Mouse (Mus musculus) ES-Bruce4 (cell line): Measurements from ENCODE around the gene Cenps. TPM values are rescaled to one million over a fixed set of nuclear protein-coding genes. Genes with fewer than 3 reads are reported as not detected.

ENCODE experiments used
- H3K27ac ChIP-seq: 2 replicates; pipeline ENCODE4 v1.5.1; 2012; ENCODE audit warnings: low read length, inconsistent platforms; ENCODE audit not compliant: insufficient read depth
- H3K27me3 ChIP-seq: 2 replicates; pipeline ENCODE4 v1.6.1; 2012; ENCODE audit warnings: mild to moderate bottlenecking, low read length, inconsistent platforms; ENCODE audit not compliant: control insufficient read depth, poor library complexity, insufficient read depth, severe bottlenecking
- H3K36me3 ChIP-seq: 2 replicates; pipeline ENCODE4 v1.6.1; 2012; ENCODE audit warnings: inconsistent platforms, mild to moderate bottlenecking, low read length, moderate library complexity; ENCODE audit not compliant: control insufficient read depth, poor library complexity, insufficient read depth, severe bottlenecking
- H3K4me1 ChIP-seq: one replicate; pipeline ENCODE4 v1.8.1; 2011; ENCODE audit warnings: low read length; ENCODE audit not compliant: control insufficient read depth, insufficient read depth
- H3K4me3 ChIP-seq: 2 replicates; pipeline ENCODE4 v1.5.1; 2011; ENCODE audit warnings: low read depth, mild to moderate bottlenecking, low read length
- H3K9ac ChIP-seq: 2 replicates; pipeline ENCODE4 v1.6.1; 2012; ENCODE audit warnings: low read depth, mild to moderate bottlenecking, inconsistent platforms; ENCODE audit not compliant: poor library complexity, severe bottlenecking
- H3K9me3 ChIP-seq: replicated peaks from 2 replicates; pipeline ENCODE4 v1.6.1; 2012; ENCODE audit warnings: mild to moderate bottlenecking, low read length, inconsistent platforms; ENCODE audit not compliant: control insufficient read depth, poor library complexity, insufficient read depth, severe bottlenecking
- CTCF ChIP-seq: IDR thresholded peaks from one replicate; pipeline ENCODE4 v1.8.1; 2011; ENCODE audit warnings: low read depth, low read length
- EP300 ChIP-seq: IDR thresholded peaks from 2 replicates; pipeline ENCODE4 v1.6.1; 2011; ENCODE audit warnings: low read depth, low read length; ENCODE audit not compliant: insufficient read depth
- POLR2A ChIP-seq: IDR thresholded peaks from one replicate; pipeline ENCODE4 v1.8.1; 2011; ENCODE audit warnings: low read length; ENCODE audit not compliant: insufficient read depth
- polyA plus RNA-seq: library from polyadenylated mRNA; stranded (reverse); fragments of >200 nt; gene quantifications from 2 replicates; pipeline ENCODE4 v1.2.4, GENCODE M21; 2011; ENCODE audit warnings: low read depth; ENCODE audit not compliant: missing spikeins, insufficient read depth, insufficient read length

Cenps gene
- 26.5 and 35.7 TPM in 2 replicates for polyA plus RNA-seq

DNA sequence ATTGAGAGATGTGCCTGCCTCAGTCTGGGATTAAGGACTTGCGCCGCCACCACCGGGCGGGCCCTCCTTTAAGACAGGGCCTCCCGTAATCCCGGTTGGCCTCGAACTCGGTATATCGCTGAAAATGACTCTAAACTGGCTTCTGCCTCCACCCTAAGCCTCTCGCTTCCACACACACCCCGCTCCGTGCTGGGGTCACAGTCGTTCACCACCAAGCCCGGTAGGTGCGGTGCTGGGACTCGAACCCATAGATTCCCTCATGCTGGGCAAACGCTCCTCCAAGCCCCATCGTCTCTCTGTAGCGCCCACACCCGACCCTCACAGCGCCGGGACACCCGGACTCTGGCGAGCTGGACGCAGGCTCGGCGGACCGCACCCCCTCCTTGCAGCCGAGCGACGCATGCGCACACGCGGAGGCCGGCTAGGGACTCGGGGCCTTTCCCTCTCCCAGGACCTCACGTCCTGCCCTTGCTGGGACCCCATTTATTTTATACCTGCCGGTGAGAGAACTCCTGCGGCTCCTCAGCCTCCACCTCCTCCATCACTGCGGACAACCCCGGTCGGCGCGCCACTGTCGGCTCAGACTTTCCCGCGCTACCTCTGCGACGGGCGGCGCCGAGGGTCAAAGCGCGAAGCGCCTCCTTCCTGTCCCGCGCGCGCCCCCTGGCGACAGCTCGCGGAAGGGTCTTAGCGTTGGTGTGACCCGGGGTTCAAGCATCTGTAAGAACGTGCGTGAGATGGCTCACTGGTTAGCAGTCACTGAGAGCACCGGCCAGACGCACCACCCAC is at the start of gene Cenps:
Gene Cenps, minus strand, starts transcription at position 648 of the 789 bp plus-strand sequence.
- Histone ChIP-seq H3K36me3 (no peaks in the 10 kb centered on the region), H3K27ac (peak within 1 kb of the TSS; percentile 38; the same call in 1 of the 2 replicates), H3K9ac (peak within 1 kb of the TSS; percentile 66), H3K4me3 (peak within 1 kb of the TSS; percentile 84), H3K9me3 (no peaks in the 10 kb centered on the region), H3K27me3 (no peaks in the 10 kb centered on the region), H3K4me1 (no peaks in the 10 kb centered on the region)
- TF ChIP-seq CTCF (peak; percentile 79), EP300 (no peak)

GRCm38 (mm10) chr4:149182755-149183154 is 45.3 kb upstream of the Cenps start:
- Histone ChIP-seq H3K36me3 (peaks cover 3% of the 10 kb centered on the region; the same call in 1 of the 2 replicates), H3K27ac (no peak overlapping the region), H3K9me3 (no peaks in the 10 kb centered on the region), H3K4me3 (no peak overlapping the region), H3K4me1 (peaks cover 1% of the 10 kb centered on the region), H3K9ac (no peak overlapping the region), H3K27me3 (no peaks in the 10 kb centered on the region)
- TF ChIP-seq POLR2A (no peak), CTCF (peak; percentile 74)

- TF ChIP-seq CTCF, result no peak
- no peak for TF ChIP-seq EP300
- no peak for TF ChIP-seq POLR2A
- peaks cover 1% of the 10 kb centered on the region for H3K4me1 ChIP-seq
- H3K36me3 ChIP-seq, result peaks cover 3% of the 10 kb centered on the region; the same call in 1 of the 2 replicates
- no peak overlapping the region for H3K27ac ChIP-seq
- H3K27me3 ChIP-seq, result no peaks in the 10 kb centered on the region
- H3K9ac ChIP-seq, result no peak overlapping the region
- H3K4me3 ChIP-seq, result no peak overlapping the region
- no peaks in the 10 kb centered on the region for H3K9me3 ChIP-seq
These were observed 44.8 kb upstream of the Cenps start for GRCm38 (mm10) chr4:149182192-149182591.

- no peak overlapping the region for H3K4me3 ChIP-seq
- H3K9me3 ChIP-seq, result no peaks in the 10 kb centered on the region
- peaks cover 4% of the 10 kb centered on the region for H3K4me1 ChIP-seq
- no peak for TF ChIP-seq CTCF
- no peak for TF ChIP-seq POLR2A
- TF ChIP-seq EP300, result no peak
- no peak overlapping the region for H3K9ac ChIP-seq
- peaks cover 3% of the 10 kb centered on the region; the same call in 1 of the 2 replicates for H3K36me3 ChIP-seq
- no peaks in the 10 kb centered on the region for H3K27me3 ChIP-seq
- no peak overlapping the region for H3K27ac ChIP-seq
These were observed 42.1 kb upstream of the Cenps start for GRCm38 (mm10) chr4:149179573-149179972.

- TF ChIP-seq EP300 (no peak), CTCF (no peak), POLR2A (no peak)
- no peak overlapping the region for H3K27ac ChIP-seq
- H3K4me1 ChIP-seq, result peaks cover 4% of the 10 kb centered on the region
- peaks cover 3% of the 10 kb centered on the region; the same call in 1 of the 2 replicates for H3K36me3 ChIP-seq
- no peaks in the 10 kb centered on the region for H3K9me3 ChIP-seq
- no peaks in the 10 kb centered on the region for H3K27me3 ChIP-seq
- H3K4me3 ChIP-seq, result no peak overlapping the region
- no peak overlapping the region for H3K9ac ChIP-seq
These were observed 41.7 kb upstream of the Cenps start for GRCm38 (mm10) chr4:149179160-149179559.

DNA sequence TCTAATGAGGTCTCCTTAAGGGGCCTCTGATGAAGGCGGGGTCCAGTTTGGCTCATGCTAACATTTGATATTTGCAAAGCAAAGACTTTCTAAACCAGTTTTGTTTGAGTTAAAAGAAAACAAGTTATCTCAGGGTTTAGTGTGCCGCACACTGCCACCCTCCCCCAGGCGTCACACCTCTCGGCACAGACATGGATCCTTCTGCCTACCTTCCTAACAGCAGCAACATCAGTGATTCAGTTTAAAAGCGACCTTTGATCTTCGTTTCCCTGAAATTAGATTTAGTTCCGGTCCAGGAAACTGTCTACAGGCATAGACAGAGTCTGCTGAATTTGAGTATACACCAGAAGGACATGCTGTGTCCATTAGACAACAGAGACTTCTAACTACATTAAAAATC is 40.9 kb upstream of the Cenps start:
- Histone ChIP-seq H3K9me3 (no peaks in the 10 kb centered on the region), H3K4me3 (no peak overlapping the region), H3K27ac (no peak overlapping the region), H3K36me3 (peaks cover 3% of the 10 kb centered on the region; the same call in 1 of the 2 replicates), H3K9ac (no peak overlapping the region), H3K27me3 (no peaks in the 10 kb centered on the region), H3K4me1 (peaks cover 6% of the 10 kb centered on the region)
- TF ChIP-seq EP300 (no peak), CTCF (no peak), POLR2A (no peak)
